Mouse (Mus musculus) ES-E14 (cell line): ENCODE data around the gene Mup14.
"Not testable (repeated sequence)": the region's sequence is repeated elsewhere in the genome, so short reads cannot be mapped to it uniquely, and the experiment has no call there.

Experiments used
- CHD2 ChIP-seq: IDR thresholded peaks from 2 replicates; pipeline ENCODE4 v1.6.1; 2014; ENCODE audit warnings: mild to moderate bottlenecking, low read depth, low read length, inconsistent platforms
- HCFC1 ChIP-seq: IDR thresholded peaks from 2 replicates; pipeline ENCODE4 v1.6.1; 2012; ENCODE audit warnings: low read length, inconsistent platforms, borderline replicate concordance; ENCODE audit not compliant: insufficient read depth
- MAFK ChIP-seq: IDR thresholded peaks from 2 replicates; pipeline ENCODE4 v1.6.1; 2014; ENCODE audit warnings: mild to moderate bottlenecking, low read depth, low read length, inconsistent platforms; ENCODE audit not compliant: insufficient read depth
- ZC3H11A ChIP-seq: IDR thresholded peaks from 2 replicates; pipeline ENCODE4 v1.6.1; 2012; ENCODE audit warnings: low read depth, mild to moderate bottlenecking, inconsistent platforms, low read length, borderline replicate concordance
- ZNF384 ChIP-seq: IDR thresholded peaks from 2 replicates; pipeline ENCODE4 v1.6.1; 2012; ENCODE audit warnings: low read depth, low read length, inconsistent platforms

DNA sequence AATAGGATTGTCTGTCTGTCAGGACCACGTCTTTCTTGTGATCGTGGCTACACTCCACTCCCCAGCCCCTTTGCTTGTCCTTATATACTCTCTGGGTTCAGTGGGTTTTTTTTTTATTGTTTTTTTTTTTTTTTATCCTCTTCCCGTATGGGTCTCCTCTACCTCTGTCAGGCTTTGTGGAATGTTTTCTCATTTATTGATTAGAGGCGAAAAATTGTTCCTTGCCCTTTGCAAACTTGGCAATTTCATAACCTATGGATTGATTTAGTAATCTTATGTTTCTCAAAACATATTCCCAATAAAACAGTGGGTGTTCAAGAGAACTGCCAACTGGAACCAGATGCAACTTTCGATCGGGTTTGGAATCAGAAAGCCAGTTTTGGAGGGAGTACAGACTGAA is at the start of gene Mup14:
- not testable (repeated sequence) for TF ChIP-seq ZC3H11A, CHD2, ZNF384, HCFC1, MAFK
